Mouse (Mus musculus): ENCODE measurements around the gene Ostm1.

The Ostm1 gene

DNA sequence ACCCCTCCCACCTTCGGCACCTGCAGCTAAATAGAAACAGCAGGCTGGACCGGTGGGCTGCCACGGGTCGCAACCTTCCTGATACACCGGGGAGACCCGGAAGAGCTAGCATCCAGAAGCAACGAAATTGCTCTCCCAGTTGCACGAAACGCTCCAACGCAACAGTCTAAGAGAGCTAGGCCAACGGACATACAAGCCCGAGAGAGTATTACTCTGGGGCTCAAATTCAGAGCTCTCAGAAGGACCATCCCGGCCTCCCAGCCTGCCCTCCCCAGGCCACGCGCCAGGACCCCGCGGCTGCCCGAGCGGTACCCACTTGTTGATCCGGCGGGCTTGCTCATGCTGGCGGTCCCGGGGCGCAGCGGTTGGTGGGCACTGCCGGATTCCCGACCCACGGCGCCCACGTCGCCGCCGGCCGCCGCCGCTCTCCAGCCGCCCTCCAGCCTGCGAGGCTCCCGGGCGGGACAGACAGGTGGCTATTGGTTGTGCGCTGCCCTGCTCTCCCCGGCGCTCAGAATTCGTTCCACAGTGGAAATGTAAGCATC is 984 bp upstream of the Ostm1 start:
- DNase-seq (ENCODE audit: low read depth in 1 of 2, low spot score in 2 of 2): no peak

DNA sequence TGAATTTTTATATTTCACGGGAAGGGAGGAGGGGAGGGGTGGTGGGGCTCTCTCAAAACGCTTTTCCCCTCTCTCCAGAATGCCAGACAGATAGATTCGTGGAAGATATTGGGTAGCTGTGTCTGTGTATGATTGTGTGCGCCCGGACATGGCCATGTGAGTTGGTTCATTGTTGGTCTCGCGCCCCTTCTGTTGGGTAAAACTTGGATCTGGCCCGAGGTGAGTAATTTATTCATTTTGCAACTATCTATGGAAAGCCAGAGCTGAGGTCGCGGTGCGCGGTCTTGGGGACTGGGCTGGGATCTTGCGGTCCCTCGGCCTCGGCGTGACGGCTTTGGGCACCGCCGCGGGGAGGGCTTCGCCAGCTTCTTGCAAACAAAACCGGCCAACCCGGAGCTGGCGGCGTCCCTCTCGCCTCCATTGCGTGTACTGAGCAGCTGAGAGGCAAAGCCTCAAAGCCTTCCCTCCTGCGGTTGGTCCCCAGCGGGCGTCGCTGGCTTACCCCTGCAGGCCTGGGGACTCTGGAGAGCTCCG is 347 bp downstream of the Ostm1 start:
- no peak for DNase-seq (ENCODE audit: low read depth in 1 of 2, low spot score in 2 of 2)

DNA sequence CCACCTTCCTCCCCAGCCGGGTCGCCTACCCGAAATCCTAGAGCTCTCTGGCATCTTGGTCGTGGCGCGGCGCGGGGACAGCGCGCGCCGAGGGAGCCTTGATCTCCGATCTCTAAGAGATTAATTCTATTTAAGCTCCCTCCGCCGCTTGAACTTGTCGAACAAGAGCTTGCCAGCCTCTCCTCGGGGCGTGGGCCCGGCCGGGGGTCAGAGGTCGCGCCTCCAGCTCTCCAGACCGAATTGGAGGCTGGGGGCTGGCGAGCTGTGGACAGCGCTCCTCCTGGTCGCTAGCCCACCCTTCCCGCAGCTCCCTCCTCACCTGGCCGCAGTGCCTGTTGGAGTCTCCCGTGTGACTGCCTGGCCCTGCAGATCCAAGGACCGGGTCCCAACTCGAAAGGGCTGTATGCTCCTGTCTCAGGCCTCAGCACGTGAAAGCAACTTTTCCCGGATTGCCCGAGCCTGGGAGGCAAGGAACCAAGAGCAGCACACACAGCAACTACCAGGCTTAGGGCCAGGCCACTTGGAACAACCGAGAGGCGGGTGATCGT is 888 bp downstream of the Ostm1 start:
- DNase-seq (ENCODE audit: low read depth in 1 of 2, low spot score in 2 of 2): no peak

DNA sequence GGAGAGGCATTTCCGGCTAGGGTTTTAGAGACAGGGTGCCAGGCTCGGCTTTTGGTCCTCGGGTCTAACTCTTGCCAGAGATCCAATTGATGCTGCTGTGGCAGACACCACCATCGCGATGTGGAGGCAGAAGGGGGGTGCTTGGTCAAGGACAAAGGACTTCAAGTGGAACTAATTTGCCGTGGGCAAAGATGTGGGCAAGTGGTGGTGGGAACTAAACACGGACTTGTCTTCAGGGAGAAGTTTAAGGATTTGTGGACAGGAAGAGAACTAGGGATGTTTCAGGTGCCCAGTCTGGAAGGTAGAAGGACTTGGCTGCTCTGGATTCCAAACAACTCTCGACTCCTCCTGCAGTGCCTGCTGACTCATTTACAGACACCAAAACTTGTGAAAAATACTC is 1.5 kb downstream of the Ostm1 start:
- DNase-seq (ENCODE audit: low read depth in 1 of 2, low spot score in 2 of 2): no peak

DNA sequence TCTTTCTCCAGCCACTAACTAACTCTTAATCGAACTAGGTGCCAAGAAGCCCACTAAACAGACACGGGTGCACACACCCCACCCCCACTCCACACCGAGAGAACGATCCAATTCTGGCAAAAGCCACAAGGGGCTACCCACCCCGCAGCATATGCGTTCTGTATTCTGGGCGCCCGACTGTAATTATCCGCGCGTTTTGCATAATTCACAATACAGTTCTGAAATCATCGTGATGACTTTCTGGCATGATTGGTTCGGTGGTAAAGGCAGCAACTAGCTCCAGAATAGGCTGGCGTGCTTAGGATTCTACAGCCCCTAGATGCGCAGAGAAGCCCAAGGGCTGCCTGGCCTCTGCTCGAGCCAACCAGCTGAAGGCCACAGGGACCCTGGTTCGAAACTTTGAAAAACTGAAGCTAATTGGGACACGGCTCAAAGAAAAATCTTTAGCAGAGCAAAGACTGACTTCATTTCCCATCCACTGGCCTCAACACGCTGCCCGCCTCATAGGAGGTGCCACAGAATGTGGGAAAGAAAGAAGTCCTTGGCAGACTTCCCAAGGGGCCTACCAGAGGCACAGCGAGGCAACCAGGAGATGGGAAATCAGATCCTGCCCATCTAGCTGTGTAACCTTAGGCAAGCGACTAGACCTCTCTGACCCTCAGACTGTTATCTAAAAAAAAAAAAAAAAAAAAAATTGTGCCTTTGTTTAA is 2.1 kb downstream of the Ostm1 start:
- no peak for DNase-seq (ENCODE audit: low read depth in 1 of 2, low spot score in 2 of 2)

DNA sequence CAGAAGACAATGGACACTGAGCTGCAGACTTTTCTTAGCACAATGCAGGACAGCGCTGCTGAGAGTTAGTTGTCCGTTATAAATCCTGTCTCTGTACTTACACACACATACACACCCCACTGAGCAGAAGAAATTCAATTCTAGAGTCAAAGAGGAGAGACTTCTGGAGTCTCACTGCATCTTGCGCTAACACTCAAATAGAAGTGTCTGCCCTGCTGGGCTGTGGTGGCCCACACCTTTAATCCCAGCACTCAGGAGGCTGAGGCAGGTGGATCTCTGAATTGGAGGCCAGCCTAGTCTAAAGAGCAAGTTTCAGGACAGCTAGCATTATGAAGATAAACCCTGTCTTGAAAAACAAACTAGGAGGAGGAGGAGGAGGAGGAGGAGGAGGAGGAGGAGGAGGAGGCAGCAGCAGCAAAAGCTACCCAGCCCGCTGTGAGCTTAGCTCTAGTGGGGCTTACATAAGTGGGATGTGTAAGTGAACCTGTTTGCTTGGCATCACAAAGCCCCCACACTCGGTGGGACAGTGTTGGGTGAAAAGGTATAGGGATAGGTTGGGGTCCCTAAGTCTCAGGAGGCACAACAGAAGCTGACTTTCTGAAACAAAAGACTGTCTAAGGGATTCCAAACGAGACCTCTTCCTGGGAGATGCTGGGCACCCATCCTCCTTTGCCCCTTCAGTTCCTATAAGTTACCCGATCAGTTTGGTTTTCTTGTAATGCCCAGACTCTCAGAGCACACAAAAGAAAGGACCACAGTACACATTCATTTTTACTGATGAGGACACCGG is 4.5 kb downstream of the Ostm1 start:
- no peak for DNase-seq (ENCODE audit: low read depth in 1 of 2, low spot score in 2 of 2)

DNA sequence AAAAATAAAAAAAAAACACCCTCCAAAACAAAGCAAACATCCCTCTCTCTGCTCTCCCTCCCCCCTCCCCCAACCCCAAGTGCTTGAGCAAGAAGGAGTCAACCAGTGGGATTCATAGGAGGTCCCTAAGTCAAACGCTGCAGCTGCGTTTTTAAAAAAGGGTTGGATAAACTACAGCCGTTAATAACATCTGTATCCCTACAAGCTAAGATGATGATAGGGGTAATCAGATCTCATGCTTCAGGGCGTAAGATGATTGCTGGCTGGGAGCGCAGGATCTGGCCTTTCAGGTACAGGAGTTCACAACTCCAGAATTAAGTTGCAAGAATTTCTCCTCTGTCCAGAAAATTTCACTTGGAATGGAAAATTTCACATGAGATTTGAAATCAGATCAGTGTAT is 5.9 kb downstream of the Ostm1 start:
- DNase-seq (ENCODE audit: low read depth in 1 of 2, low spot score in 2 of 2): no peak

DNA sequence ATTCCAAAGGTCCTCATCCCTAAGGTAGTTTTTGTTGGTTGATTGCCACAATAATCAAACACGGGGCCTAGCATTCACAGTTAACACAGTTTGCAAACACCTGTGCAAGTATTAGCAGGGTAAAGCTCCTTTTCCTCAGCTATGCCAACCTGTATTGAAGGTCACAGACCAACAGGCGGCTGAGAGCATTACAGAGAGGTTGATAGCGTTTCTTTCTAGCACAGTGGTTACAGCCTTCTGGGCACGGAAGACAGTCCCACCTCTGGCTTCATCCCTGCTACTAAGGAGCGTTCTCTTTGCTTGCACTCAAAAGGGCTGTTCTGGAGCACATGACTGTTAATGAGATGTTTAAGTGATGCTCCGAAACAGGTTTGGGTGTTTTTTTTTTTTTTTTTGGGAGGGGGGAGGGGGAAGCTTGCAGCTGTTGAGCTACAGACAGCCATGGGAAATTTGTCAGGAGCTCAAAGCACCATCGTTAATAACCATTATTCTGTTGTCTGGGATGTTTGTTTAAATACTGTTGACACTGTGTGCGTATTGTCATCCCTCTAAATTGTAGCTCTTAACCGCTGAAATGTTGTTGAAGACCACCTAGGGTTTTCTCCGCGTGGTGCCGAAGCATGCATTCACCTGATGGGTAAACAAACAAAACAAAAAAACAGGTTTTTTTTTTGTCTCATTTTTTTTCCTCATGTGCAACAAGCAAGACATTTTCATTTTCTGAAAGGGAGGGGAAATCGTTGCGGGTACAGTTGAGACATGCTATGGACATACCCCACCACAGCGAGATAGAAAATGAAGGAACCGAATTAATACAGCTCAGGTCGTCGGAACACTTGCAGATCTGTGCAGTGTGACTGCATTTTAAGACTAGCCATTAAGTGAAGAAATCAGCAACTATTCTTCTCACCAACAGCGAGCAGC is 6.9 kb downstream of the Ostm1 start:
- no peak for DNase-seq (ENCODE audit: low read depth in 1 of 2, low spot score in 2 of 2)

DNA sequence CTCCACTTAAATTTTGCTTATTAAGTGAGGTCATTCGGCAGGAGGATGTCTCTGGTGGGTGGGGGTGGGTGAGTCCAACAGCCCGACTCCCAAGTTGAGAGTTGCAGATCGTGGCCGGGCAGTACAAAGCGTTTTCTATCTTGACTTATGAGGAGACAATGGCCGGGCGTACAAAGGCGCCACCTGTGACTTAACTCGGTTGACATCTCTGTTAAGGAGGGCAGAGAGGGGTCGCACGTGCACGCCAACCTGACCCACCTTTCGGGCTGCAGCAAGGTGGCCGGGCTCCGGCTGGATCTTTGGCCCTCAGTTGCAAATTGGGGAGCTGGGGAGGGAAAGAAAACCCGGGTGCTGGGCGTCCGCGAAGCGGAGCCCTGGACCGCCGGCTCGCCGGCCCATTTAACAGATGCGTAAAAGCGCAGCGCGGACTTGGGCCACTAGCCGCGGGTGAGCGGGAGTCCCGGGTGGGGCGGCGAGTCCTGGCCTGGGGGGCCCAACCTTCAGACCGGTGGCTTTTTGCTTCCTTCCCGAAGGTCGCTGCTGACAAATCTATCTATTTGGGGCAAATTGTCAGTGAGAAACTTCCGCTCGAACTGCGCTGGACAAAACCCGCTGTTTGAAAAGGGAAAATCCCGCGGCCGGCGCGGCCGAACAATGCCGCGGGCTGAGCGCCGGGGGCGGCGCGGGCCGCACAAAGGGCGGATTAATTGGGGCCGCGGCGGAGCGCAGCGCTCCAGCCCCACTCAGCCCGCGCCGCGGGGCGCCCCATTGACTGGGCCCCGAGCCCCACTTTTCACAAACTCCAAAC is 7.8 kb downstream of the Ostm1 start:
- DNase-seq (ENCODE audit: low read depth in 1 of 2, low spot score in 2 of 2): no peak

DNA sequence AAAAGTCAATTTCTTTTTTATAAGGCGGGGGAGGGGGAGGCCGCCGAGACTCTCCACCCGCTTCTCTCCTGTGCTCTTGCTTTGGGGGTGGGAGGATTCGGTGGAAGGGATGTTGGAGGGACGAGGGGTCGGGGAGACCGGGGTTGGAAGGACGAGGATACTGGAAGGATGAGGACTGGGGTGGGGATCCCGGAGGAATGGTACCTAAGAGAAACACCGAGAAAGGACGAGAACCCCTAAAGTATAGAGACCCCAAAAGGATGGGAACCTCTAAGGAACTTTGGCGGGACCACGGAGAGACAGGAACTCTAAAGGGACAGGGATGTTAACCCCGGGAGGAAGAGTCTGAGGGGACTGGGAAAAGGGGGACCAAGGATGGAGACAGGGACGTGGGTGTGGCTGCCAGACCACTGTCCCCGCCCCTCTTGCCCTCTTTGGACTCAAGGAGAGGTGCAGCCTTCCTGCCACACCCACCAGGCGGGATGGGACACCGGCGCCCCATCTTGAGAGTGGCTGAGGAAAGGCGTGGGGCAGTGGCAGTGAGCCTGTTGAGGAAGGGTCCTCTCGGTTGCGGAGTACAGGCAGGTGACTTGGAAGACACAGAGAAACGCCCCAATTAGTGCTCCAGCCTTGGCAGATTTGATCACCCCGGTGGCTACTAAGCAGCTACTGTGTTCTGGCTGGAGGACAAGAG is 8.5 kb downstream of the Ostm1 start:
- DNase-seq (ENCODE audit: low read depth in 1 of 2, low spot score in 2 of 2): no peak

DNA sequence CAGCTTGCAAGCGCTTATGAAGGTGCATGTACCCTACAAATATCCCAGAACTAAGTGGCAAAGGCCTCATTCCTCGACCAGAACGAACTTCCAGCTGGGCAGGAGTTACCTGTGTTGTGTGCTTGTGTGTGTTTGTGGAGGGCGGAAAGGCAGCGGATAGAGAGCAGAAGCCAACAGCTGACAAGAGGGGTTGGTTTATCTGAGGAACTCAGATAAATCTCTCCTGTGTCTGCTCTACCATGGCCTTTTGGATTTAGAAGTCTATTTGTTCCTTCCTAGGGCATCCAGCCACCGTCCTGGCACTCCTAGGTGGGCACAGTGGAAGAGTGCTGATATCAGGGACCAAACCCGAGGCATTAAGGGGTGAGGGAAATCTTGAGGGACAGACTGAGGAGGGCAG is 9.6 kb downstream of the Ostm1 start:
- no peak for DNase-seq (ENCODE audit: low read depth in 1 of 2, low spot score in 2 of 2)

DNA sequence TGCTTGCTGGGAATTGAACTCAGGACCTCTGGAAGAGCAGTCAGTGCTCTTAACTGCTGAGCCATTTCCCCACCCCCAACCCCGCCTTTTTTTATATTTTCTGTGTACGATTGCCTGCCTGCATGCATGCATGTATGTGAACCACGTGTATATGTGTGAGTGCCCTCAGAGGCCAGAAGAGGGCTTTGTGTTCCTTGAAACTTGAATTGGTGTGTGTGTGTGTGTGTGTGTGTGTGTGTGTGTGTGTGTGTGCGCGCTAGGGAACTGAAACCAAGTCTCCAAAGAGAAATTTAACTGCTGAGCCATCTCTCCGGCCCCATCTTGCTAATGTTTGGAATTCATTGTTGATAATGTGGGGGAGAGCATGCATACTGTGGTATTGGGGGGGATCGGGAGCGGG is 15.0 kb downstream of the Ostm1 start:
- DNase-seq (ENCODE audit: low read depth in 1 of 2, low spot score in 2 of 2): no peak

DNA sequence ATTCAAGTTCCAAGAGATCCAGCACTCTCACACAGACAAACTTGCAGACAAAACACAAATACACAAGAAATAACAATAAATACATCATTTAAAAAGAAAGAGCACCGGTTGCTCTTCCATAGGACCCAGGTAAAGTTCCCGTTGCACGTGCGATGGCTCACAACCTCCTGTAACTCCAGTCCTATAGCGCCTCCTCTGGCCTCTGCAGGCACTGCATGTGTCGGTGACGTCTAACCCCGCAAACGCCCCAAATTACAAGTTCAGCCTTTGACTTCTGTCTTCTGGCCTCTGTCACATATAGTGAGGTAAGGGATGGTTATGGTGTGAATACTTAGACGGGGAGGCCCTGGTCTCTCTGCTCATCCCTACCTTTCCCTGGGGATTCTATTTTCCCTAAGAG is 17.9 kb downstream of the Ostm1 start:
- no peak for DNase-seq (ENCODE audit: low read depth in 1 of 2, low spot score in 2 of 2)

DNA sequence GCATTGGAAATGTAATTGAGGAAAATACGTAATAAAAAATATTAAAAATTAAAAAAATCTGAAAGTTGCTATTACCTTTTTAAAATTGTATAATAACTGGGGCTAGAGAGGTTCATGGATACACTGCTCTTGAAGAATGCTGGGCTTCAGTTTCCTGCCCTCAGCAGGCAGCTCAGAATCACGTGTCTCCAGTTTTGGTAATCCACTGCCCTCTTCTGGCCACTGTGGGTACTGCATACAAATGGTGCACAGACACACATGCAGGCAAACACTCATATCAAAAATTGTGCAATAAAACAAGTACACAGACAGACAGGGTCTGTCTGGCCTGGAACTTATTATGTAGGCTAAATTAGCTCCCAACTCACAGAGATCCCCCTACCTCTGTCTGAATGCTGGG is 21.3 kb downstream of the Ostm1 start:
- no peak for DNase-seq (ENCODE audit: low read depth in 1 of 2, low spot score in 2 of 2)

DNA sequence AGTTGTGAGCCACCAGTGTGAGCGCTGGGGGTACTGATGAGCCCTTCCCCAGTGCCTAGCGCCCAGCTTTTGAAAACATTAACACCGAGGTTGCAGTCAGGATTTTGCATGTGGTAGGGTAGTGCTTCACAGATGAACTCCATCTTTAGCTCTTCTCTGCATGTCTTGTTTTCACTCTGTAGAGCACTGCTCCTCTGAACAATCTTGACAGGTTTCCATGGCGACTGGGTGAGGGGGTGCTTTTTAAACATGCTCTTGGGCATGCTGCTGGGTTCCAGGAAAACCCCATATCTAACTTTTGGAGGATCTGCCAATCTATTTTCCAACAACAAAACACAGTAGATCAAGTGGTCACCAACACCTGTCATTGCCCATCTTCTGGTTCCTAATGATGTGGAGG is 23.1 kb downstream of the Ostm1 start:
- no peak for DNase-seq (ENCODE audit: low read depth in 1 of 2, low spot score in 2 of 2)

DNA sequence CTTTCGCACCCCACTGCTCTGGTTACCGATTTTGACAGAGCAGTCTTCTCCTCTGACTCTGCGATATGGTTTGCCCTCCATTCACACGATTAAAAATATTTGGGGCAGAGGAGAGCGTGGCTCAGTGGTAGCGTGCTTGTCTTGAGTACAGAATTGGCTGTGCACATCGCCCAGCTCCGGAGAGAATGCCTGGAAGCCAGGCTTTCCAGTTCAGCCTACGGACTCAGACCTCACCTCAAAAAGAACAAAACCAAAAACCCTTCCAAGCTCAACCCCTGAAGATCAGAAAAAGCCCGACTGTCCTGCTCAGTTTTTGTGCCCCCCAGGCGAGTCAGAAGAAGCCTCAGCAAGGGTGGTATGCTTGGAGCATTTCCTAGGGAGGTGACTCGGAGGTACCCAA is 29.5 kb downstream of the Ostm1 start:
- no peak for DNase-seq (ENCODE audit: low read depth in 1 of 2, low spot score in 2 of 2)

DNA sequence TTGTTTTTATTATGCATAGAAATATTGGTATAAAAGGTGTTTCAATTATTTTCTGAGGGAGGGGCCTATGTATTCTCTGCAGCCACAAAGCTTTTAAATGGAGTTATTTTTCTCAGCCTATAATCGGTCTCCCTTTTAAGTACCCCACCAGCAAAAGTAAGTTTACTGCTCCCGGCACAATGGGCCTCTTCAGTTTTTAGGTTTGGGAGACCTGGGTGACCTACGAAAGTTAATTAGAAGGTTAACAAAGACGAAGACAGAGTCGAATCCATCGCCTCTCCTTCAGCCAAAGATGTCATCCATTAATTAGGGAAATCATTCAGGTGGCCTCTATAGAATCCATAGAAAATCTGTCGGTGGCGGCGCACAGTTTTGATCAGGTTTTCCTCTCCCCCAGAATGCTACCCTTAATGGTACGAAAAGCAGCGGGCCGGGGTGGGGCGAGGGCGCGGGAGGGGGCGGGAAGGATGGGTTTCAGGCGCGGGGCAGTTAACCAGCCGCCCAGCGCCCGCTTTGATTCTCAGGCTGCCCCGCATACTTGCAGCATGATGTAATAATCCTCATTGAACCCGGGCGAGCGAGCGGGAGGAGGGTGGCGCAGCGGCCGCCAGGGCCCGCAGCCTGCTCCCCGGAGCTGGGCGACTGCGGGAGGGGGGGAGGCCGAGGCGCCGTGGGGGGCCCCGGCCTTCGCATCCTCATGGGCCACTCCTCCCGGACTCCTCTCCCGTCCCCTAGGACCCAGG is 30.2 kb downstream of the Ostm1 start:
- no peak for DNase-seq (ENCODE audit: low read depth in 1 of 2, low spot score in 2 of 2)

DNA sequence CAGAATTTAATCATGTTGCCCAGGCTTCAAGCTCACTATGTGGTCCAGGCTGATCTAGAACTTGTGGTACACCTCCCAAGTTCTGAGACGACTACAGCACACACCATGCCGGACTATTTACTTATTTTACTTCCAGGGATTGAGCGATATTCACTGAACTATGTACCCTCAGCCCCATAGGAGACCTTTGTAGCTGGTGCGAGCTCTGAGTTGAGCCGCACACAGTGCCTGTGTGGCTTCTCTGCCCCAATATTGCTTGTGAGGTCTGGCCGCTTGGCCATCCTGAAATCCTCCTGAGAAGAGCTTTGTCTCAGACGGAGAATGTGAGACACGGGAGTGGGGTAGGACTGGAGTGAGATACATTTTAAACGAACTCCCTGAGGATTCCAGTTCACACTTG is 31.1 kb downstream of the Ostm1 start:
- DNase-seq (ENCODE audit: low read depth in 1 of 2, low spot score in 2 of 2): no peak

DNA sequence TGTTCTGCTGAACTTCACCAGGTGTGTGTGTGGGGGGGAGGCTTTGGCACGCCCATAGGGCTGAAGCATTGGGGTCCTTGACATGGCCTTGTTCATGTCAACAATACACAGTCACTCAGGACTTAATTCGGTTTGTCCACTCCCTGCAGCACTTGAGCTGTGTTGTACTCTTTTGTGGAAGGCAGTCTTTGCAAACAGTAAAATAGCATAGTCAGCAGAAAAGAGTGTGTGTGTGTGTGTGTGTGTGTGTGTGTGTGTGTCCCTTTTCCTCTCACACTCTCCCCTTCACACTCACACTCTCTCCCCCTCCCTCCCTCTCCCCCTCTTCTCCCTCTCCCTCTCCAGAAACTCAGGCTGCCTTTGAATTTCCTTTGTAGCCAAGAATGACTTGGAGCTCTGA is 34.7 kb downstream of the Ostm1 start:
- DNase-seq (ENCODE audit: low read depth in 1 of 2, low spot score in 2 of 2): no peak

Measured in monocyte, adult 2 months (primary cell).